Mouse (Mus musculus) erythroblast, embryonic 14.5 days (primary cell): ENCODE data around the gene Klre1.

Experiments used
- GATA1 ChIP-seq: IDR thresholded peaks from 2 replicates; pipeline ENCODE4 v1.6.1; 2012; ENCODE audit warnings: low read length, inconsistent platforms, mixed read lengths
- TAL1 ChIP-seq: IDR thresholded peaks from 3 replicates; pipeline ENCODE4 v1.6.1; 2012; ENCODE audit warnings: low read length, inconsistent platforms, mixed read lengths

GRCm38 (mm10) chr6:129547277-129547676, 30.4 kb upstream of the Klre1 start:
- TF ChIP-seq GATA1 (no peak), TAL1 (no peak)
